In the genomic region with DNA sequence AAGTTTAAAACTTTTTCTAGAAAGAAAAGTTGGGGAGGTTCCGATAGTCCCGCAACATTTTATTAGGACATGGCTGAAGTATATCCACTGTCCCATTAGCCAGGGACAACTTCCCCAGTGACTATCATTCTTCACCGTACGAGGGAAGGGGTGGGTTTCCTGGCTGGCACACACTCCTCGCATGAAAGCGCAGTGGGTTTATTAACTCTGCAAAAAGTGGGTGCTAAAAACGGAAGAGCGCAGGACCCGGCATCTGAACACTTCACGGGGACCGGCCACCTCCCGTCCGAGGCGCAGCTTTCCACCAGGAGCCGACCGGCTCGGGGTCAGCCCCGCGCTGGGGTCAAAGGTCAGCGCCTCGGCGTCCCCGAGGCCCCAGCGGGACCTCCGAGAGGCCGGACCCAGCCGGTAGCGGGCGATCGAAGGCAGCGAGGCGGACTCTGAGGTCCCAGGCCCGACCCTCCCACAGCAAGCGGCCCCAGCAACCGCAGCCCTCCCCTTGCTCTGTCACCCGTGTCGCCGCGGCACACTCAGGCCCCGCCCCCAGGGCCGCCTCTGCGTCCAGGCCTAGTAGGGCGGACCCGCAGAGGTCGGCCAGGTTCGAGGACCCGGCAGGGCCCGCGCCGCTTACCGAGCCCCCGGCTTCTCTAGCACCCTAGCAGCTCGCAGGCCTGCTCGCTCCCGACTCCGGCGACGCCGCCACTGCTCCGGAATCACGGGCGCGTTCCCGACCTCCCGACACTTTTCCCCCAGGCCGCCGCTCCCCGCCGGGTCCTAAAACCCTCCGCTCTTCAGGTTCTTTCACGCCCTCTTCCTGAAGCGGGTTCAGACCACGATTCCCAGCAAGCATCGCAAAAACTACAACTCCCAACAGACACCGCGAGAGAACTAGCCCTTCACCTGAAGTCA, we compare ENCODE assay signal across 7 mouse cellular contexts. TPM values are rescaled to one million over a fixed set of nuclear protein-coding genes. Genes with fewer than 3 reads are reported as not detected.
DNase-seq lines count a peak whose midpoint lies in the region; ATAC-seq and TF ChIP-seq lines count a peak whose summit lies in the region.

Gene Armh3 (minus strand): TSS at position 704 of the 909 bp plus-strand sequence.

- peak; percentile 92 for DNase-seq in adrenal gland, postnatal 10 days
- peak; percentile 95 for DNase-seq in embryonic facial prominence, embryonic 10.5 days (ENCODE audit: low spot score)
- DNase-seq in gonadal fat pad, adult 2 months (ENCODE audit: low read depth), result peak; percentile 79
- peak; percentile 93 for DNase-seq in left cerebral cortex, postnatal 4 days

- intact Hi-C loops in left cerebral cortex, postnatal 4 days (cut with DNase I), result no loop called here

- peak within 1 kb of the TSS; percentile 74 for H3K4me2 ChIP-seq in intestine, postnatal 0 days (replicated peaks; ENCODE audit: low read depth)
- peak within 1 kb of the TSS; percentile 69 for H3K4me2 ChIP-seq in midbrain, embryonic 12.5 days (replicated peaks)

- peak; percentile 68 for TF ChIP-seq POLR2A in small intestine, adult 2 months (IDR thresholded peaks at IDR 0.05; ENCODE audit: low read depth, low read length)

- peak within 1 kb of the TSS; percentile 89 for H3K4me3 ChIP-seq in embryonic facial prominence, embryonic 10.5 days
- peak within 1 kb of the TSS; percentile 83 for H3K4me3 ChIP-seq in intestine, postnatal 0 days (ENCODE audit: low read depth, low read length)
- peak within 1 kb of the TSS; percentile 77 for H3K4me3 ChIP-seq in midbrain, embryonic 12.5 days
- H3K4me3 ChIP-seq in small intestine, adult 2 months (ENCODE audit: low read depth, low read length), result peak within 1 kb of the TSS; percentile 89

- no peak; the same call in 1 of the 2 replicates for TF ChIP-seq CTCF in intestine, postnatal 0 days (IDR thresholded peaks at IDR 0.05; ENCODE audit: low read depth)
- TF ChIP-seq CTCF in small intestine, adult 2 months (IDR thresholded peaks at IDR 0.05; ENCODE audit: extremely low read depth, insufficient read length, insufficient replicate concordance, low read depth, low read length), result no peak; the same call in 1 of the 2 replicates

- peaks cover 17% of the 10 kb centered on the region for H3K4me1 ChIP-seq in embryonic facial prominence, embryonic 10.5 days
- H3K4me1 ChIP-seq in intestine, postnatal 0 days (replicated peaks; ENCODE audit: control insufficient read depth, insufficient read depth, low read length), result 0 out of 2 replicates have a peak, but pooled peaks cover 2% of the 10 kb centered on the region
- peaks cover 7% of the 10 kb centered on the region for H3K4me1 ChIP-seq in midbrain, embryonic 12.5 days
- peaks cover 4% of the 10 kb centered on the region; the same call in 1 of the 2 replicates for H3K4me1 ChIP-seq in small intestine, adult 2 months (ENCODE audit: control insufficient read depth, insufficient read depth, insufficient read length, low read length)

- 1% methylated on average over 76 of the region's 76 CpGs for WGBS in embryonic facial prominence, embryonic 10.5 days
- 1% methylated on average over 76 of the region's 76 CpGs for WGBS in intestine, postnatal 0 days
- WGBS in midbrain, embryonic 12.5 days, result 1% methylated on average over 76 of the region's 76 CpGs
- WGBS in small intestine, adult 2 months, result under 1% methylated on average over 76 of the region's 76 CpGs

- peak within 1 kb of the TSS; percentile 98 for H3K27ac ChIP-seq in embryonic facial prominence, embryonic 10.5 days (replicated peaks)
- peak within 1 kb of the TSS; percentile 97 for H3K27ac ChIP-seq in intestine, postnatal 0 days (ENCODE audit: low read depth, low read length)
- peak within 1 kb of the TSS; percentile 96 for H3K27ac ChIP-seq in midbrain, embryonic 12.5 days (replicated peaks)
- peak within 1 kb of the TSS; percentile 92 for H3K27ac ChIP-seq in small intestine, adult 2 months (ENCODE audit: insufficient read depth, low read depth, low read length)

- H3K9ac ChIP-seq in intestine, postnatal 0 days (ENCODE audit: low read depth, low read length), result peak within 1 kb of the TSS; percentile 80
- peak within 1 kb of the TSS; percentile 88 for H3K9ac ChIP-seq in midbrain, embryonic 12.5 days (replicated peaks)

- peaks cover 21% of the 10 kb centered on the region for H3K36me3 ChIP-seq in embryonic facial prominence, embryonic 10.5 days (replicated peaks)
- no peaks in the 10 kb centered on the region for H3K36me3 ChIP-seq in intestine, postnatal 0 days (ENCODE audit: control insufficient read depth, insufficient read depth)
- peaks cover 10% of the 10 kb centered on the region; the same call in 1 of the 2 replicates for H3K36me3 ChIP-seq in midbrain, embryonic 12.5 days
- H3K36me3 ChIP-seq in small intestine, adult 2 months (ENCODE audit: control insufficient read depth, insufficient read depth, low read length), result no peaks in the 10 kb centered on the region

- peak; percentile 91 for ATAC-seq in intestine, postnatal 0 days
- peak; percentile 93 for ATAC-seq in midbrain, embryonic 12.5 days (ENCODE audit: low FRiP score, low read depth)

- peaks cover 15% of the 10 kb centered on the region; the same call in 1 of the 2 replicates for H3K9me3 ChIP-seq in embryonic facial prominence, embryonic 10.5 days
- no peaks in the 10 kb centered on the region for H3K9me3 ChIP-seq in intestine, postnatal 0 days (ENCODE audit: control insufficient read depth)
- H3K9me3 ChIP-seq in midbrain, embryonic 12.5 days, result peaks cover 10% of the 10 kb centered on the region; the same call in 1 of the 2 replicates

- H3K27me3 ChIP-seq in embryonic facial prominence, embryonic 10.5 days (replicated peaks; ENCODE audit: low read depth, poor library complexity, severe bottlenecking), result 0 out of 2 replicates have a peak, but pooled peaks cover 4% of the 10 kb centered on the region
- H3K27me3 ChIP-seq in intestine, postnatal 0 days (replicated peaks; ENCODE audit: control insufficient read depth, insufficient read depth, low read length), result no peaks in the 10 kb centered on the region
- H3K27me3 ChIP-seq in midbrain, embryonic 12.5 days, result peaks cover 10% of the 10 kb centered on the region
- H3K27me3 ChIP-seq in small intestine, adult 2 months (ENCODE audit: control insufficient read depth, insufficient read depth, low read length), result no peaks in the 10 kb centered on the region

RNA-seq across cellular contexts. Expression of gene Armh3, which starts in this region (rescaled TPM):
- 10 to 100 TPM; 14.6 to 19.2 TPM for total RNA-seq in adrenal gland, postnatal 10 days (2021)
- 18.4 and 19.1 TPM in 2 replicates for polyA plus RNA-seq in embryonic facial prominence, embryonic 10.5 days (2016; fragmentation: Nextera tagmentation; extraction: Ambion mirVana)
- 11.1 and 12.3 TPM in 2 replicates for polyA plus RNA-seq in gonadal fat pad, adult 2 months (2012; rRNA removed)
- polyA plus RNA-seq in intestine, postnatal 0 days (2015; fragmentation: Nextera tagmentation; extraction: Ambion mirVana), result 9.9 and 10.1 TPM in 2 replicates
- total RNA-seq in left cerebral cortex, postnatal 4 days (2021), result 10 to 100 TPM; 25.6 to 27.1 TPM
- 20.9 and 22.6 TPM in 2 replicates for polyA plus RNA-seq in midbrain, embryonic 12.5 days (2016; fragmentation: Nextera tagmentation; extraction: Ambion mirVana)
- polyA plus RNA-seq in small intestine, adult 2 months (2012; rRNA removed), result 3.6 and 7.5 TPM in 2 replicates

Comparison
In these comparisons a context has a peak if more than half of its experiments do, and no peak if none do; other contexts are left out.
1. Peak in every context shown above with its lines: DNase-seq, ATAC-seq, H3K4me3 ChIP-seq and H3K27ac ChIP-seq.